Mouse (Mus musculus) testis, adult 2 months (tissue): ENCODE measurements around the gene Ssna1. TPM values are rescaled to one million over a fixed set of nuclear protein-coding genes. Genes with fewer than 3 reads are reported as not detected.

Experiments
- H3K27ac ChIP-seq: fragments of 200-500 bp; 2 replicates; pipeline ENCODE4 v1.5.1; 2012; ENCODE audit warnings: low read depth, low read length; ENCODE audit not compliant: control insufficient read depth, insufficient read depth
- H3K27me3 ChIP-seq: fragments of 200-500 bp; 2 replicates; pipeline ENCODE4 v1.6.1; 2012; ENCODE audit warnings: mild to moderate bottlenecking, low read length, moderate library complexity; ENCODE audit not compliant: control insufficient read depth, insufficient read depth
- H3K36me3 ChIP-seq: fragments of 200-500 bp; 2 replicates; pipeline ENCODE4 v1.6.1; 2012; ENCODE audit warnings: mild to moderate bottlenecking, low read length; ENCODE audit not compliant: control insufficient read depth, insufficient read depth
- H3K4me1 ChIP-seq: fragments of 200-500 bp; 2 replicates; pipeline ENCODE4 v1.6.1; 2012; ENCODE audit warnings: low read length; ENCODE audit not compliant: control insufficient read depth, insufficient read depth
- H3K4me3 ChIP-seq: fragments of 200-500 bp; 2 replicates; pipeline ENCODE4 v1.5.1; 2012; ENCODE audit warnings: low read depth, mild to moderate bottlenecking, low read length, moderate library complexity, mixed read lengths; ENCODE audit not compliant: control insufficient read depth
- CTCF ChIP-seq: fragments of 200-500 bp; IDR thresholded peaks from 2 replicates; pipeline ENCODE4 v1.5.1; 2012; ENCODE audit warnings: low read depth, mild to moderate bottlenecking, inconsistent platforms, low read length, moderate library complexity; ENCODE audit not compliant: control insufficient read depth, insufficient read depth, insufficient replicate concordance
- POLR2A ChIP-seq: fragments of 200-500 bp; IDR thresholded peaks from 2 replicates; pipeline ENCODE4 v1.6.1; 2012; ENCODE audit warnings: low read depth, mild to moderate bottlenecking, inconsistent platforms, low read length, moderate library complexity; ENCODE audit not compliant: control insufficient read depth
- polyA plus RNA-seq: library from polyadenylated mRNA; depleted of rRNA; stranded (reverse); fragments of >200 nt; gene quantifications from 2 replicates; pipeline ENCODE4 v1.2.3, GENCODE M21; 2012

Gene Ssna1
- polyA plus RNA-seq, 1 experiment, result 54.9 TPM

GRCm38 (mm10) chr2:25305587-25306359 is 33.5 kb upstream of the Ssna1 start:
- Histone ChIP-seq H3K27ac (no peak overlapping the region), H3K4me1 (peaks cover 6% of the 10 kb centered on the region), H3K27me3 (no peaks in the 10 kb centered on the region; the same call in 1 of the 2 replicates), H3K4me3 (no peak overlapping the region; the same call in 1 of the 2 replicates), H3K36me3 (no peaks in the 10 kb centered on the region)
- no peak for TF ChIP-seq CTCF
- TF ChIP-seq POLR2A, result no peak

- H3K4me1 ChIP-seq, result peaks cover 6% of the 10 kb centered on the region
- H3K27ac ChIP-seq, result no peak overlapping the region
- peak overlapping the region; percentile 25 for H3K4me3 ChIP-seq
- H3K27me3 ChIP-seq, result no peaks in the 10 kb centered on the region
- H3K36me3 ChIP-seq, result no peaks in the 10 kb centered on the region
- TF ChIP-seq CTCF (no peak), POLR2A (no peak)
These were observed 32.7 kb upstream of the Ssna1 start for GRCm38 (mm10) chr2:25304657-25305541.

- H3K27ac ChIP-seq, result no peak overlapping the region
- H3K36me3 ChIP-seq, result no peaks in the 10 kb centered on the region
- no peaks in the 10 kb centered on the region for H3K27me3 ChIP-seq
- H3K4me1 ChIP-seq, result peaks cover 6% of the 10 kb centered on the region
- TF ChIP-seq POLR2A (no peak), CTCF (no peak)
- no peak overlapping the region for H3K4me3 ChIP-seq
These were observed 31.9 kb upstream of the Ssna1 start for GRCm38 (mm10) chr2:25303931-25304656.

GRCm38 (mm10) chr2:25303452-25303851 is 31.2 kb upstream of the Ssna1 start:
- Histone ChIP-seq H3K4me3 (no peak overlapping the region), H3K27me3 (no peaks in the 10 kb centered on the region), H3K36me3 (no peaks in the 10 kb centered on the region), H3K4me1 (peaks cover 6% of the 10 kb centered on the region), H3K27ac (no peak overlapping the region)
- TF ChIP-seq POLR2A (no peak), CTCF (no peak)

- Histone ChIP-seq H3K4me3 (no peak overlapping the region), H3K27ac (no peak overlapping the region), H3K4me1 (no peaks in the 10 kb centered on the region), H3K36me3 (no peaks in the 10 kb centered on the region), H3K27me3 (no peaks in the 10 kb centered on the region)
- TF ChIP-seq CTCF (no peak), POLR2A (no peak)
These were observed 25.8 kb upstream of the Ssna1 start for GRCm38 (mm10) chr2:25298046-25298445.

- Histone ChIP-seq H3K27me3 (no peaks in the 10 kb centered on the region), H3K27ac (no peak overlapping the region), H3K4me1 (peaks cover 3% of the 10 kb centered on the region), H3K4me3 (no peak overlapping the region), H3K36me3 (no peaks in the 10 kb centered on the region)
- TF ChIP-seq CTCF (no peak), POLR2A (no peak)
These were observed 24.9 kb upstream of the Ssna1 start for GRCm38 (mm10) chr2:25297093-25297492.

- Histone ChIP-seq H3K27me3 (no peaks in the 10 kb centered on the region), H3K36me3 (no peaks in the 10 kb centered on the region), H3K4me3 (no peak overlapping the region), H3K27ac (no peak overlapping the region), H3K4me1 (peaks cover 5% of the 10 kb centered on the region)
- no peak for TF ChIP-seq POLR2A
- TF ChIP-seq CTCF, result no peak
These were observed 21.5 kb upstream of the Ssna1 start for GRCm38 (mm10) chr2:25293706-25294105.
